Mouse (Mus musculus) cerebellum, postnatal 14 days (tissue): ENCODE results near the gene Pilrb2.
A peak's percentile ranks its signal among the peaks of the same experiment; 100 is the strongest.

Experiments used
- DNase-seq, 2 experiments: peaks; one replicate each; pipeline ENCODE4 v3.0.0; 2021; ENCODE audit warnings: mixed read lengths in 2 of 2

Pilrb2 gene

GRCm38 (mm10) chr5:137831506-137831905 lies 40.1 kb downstream of the Pilrb2 start:
- no peak for DNase-seq

GRCm38 (mm10) chr5:137831106-137831505 lies 40.5 kb downstream of the Pilrb2 start:
- no peak for DNase-seq

DNA sequence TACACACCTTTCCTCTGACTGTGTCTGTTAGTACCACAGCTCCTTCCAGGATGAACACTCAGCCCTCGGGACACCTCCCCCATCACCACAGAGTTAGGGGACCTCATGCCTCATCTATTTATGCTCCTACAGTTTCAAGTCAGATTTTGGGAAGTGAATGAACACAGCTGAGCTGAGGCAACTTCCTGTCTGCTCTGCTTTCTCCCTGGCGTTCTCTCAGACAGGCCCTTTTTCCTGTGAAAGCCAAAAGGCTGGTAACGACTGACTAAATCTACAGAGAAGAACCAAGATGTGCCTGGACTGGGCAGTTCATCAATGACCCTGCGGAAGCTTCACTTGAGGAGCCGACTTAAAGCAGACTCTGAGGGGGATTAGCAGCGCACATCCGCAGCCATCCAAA lies 41.4 kb downstream of the Pilrb2 start:
- no peak for DNase-seq

- DNase-seq = no peak
Measured at GRCm38 (mm10) chr5:137828694-137829093, 42.9 kb downstream of the Pilrb2 start.

DNA sequence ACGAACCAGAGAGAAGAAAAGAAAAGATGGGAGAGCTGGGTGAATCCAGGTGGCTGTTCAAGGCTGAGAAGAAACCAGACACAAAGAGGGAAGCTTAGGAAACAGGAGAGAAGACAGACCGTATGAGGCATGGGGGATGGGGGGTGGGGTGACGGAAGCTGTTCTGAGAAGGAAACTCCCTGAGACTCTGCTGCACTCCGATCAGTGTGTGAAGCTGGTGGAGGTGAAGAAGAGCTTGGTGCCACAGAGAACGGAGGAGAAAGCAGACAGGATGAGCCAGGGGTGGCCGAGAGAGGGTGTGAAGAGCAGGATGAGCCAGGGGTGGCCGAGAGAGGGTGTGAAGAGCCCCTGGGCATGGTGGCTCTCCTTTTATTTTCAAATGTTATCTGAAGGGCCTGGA lies 45.2 kb downstream of the Pilrb2 start:
- DNase-seq = no peak

- DNase-seq = no peak
Measured at GRCm38 (mm10) chr5:137825971-137826370, 45.6 kb downstream of the Pilrb2 start.

GRCm38 (mm10) chr5:137825030-137825429 lies 46.6 kb downstream of the Pilrb2 start:
- no peak for DNase-seq

DNA sequence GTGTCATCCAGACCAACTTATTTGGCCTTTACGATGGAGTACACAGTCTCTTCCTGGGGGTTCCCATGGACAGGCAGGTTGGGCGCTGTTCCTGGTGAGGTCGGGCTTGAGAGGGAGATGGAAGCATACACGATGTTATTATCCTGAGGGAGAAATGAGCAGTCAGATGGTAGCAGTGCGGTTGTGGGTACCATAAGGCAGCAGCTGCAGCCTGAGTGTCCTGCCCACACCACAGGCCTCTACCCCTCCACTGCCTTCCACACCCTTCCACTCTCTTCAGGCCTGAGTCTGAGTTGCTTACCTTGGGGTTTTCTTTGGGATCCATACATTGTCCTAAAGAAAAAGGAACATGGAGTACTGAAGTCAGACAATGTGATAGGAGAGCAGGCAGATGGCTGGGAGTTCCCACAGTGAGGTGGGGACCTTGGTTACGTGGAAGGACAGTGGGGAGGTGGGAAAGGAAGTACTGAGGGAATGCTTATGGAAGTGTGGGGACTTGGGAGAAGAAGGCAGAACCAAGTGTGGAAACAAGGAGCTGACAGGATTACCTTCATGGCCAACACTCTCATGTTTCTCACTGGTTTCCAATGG lies 48.1 kb downstream of the Pilrb2 start:
- DNase-seq = no peak

DNA sequence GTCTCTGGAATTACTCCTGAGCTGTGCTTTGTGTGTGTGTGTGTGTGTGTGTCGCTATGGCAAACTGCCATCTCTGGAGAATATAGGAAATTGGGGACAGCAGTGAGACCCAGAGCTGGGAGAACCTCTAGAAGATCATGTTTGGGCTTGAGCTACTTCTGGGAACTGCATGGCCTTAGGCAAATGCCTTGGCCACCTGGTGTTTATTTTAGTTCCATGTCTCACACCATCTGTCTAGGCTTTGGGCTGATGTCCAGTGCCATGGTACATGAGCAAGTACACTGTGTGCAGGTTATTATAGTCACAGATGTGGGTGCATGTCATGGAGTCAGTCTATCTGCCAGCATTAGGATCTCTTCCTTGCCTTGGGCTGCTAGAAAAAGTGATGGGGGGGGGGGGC lies 49.0 kb downstream of the Pilrb2 start:
- peak in 1 of 2 experiments; percentile 7 for DNase-seq

- DNase-seq = no peak
Measured at GRCm38 (mm10) chr5:137822126-137822525, 49.5 kb downstream of the Pilrb2 start.

DNA sequence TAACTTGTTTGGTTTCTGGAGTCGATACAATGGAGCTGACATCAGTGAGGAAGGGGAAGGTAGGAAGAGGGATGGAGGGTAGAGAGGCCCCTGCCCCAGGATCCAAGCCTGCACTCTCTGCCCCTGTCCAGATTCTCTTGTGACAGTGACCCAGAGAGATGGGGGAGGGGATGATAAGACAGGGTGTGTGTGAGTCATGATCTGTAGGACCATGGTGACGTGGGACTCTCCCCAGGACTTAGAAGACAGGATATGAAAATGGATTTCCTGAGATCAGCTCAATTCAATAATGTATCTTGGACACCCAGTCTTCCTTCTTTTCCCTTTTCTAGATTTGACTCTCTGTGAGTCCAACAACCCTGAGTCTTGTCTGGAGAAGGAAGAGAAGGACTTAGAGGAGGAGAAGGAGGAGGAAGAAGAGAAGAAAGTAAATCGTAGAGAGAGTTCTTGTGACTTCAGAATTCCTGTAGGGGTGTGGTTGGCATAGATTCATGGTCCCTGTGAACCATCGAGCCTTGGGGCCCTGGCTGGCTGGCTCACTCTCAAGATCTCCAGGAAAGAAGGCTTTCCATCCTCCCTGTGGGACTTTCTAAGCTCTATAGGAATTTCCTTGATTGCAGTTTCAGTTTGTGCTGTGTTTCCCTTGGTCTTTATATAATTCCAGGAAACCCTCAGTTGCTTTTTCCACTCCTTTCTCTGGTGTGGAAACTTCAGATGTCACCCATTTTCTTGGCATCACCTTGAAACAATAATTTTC lies 54.0 kb downstream of the Pilrb2 start:
- no peak for DNase-seq
